Mouse (Mus musculus): ENCODE measurements around the gene Scgb1a1.
"Not testable (repeated sequence)": the region's sequence is repeated elsewhere in the genome, so short reads cannot be mapped to it uniquely, and the experiment has no call there.

Gene Scgb1a1

DNA sequence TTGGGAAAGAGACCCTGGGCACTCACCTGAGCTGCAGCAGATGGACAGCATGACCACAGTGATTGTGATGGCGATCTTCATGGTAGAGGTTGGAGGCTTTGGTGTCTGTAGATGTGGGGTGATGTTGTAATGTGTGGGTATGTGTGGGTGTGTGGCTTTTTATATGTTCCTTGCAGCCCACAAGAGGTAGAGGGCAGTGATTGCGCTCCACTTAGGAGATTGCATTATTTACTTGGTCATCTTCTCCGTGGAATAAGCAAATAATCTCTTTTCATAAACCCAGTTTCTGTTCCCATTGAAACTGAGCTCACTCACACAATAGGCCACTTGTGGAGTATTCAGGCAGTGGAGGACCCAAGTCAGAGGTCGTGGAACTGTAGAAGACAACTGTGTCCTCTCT, at the start of gene Scgb1a1:
Gene Scgb1a1, minus strand, starts transcription at position 138 of the 400 bp plus-strand sequence.
- no peak for DNase-seq (ENCODE audit: low spot score in 2 of 2)

DNA sequence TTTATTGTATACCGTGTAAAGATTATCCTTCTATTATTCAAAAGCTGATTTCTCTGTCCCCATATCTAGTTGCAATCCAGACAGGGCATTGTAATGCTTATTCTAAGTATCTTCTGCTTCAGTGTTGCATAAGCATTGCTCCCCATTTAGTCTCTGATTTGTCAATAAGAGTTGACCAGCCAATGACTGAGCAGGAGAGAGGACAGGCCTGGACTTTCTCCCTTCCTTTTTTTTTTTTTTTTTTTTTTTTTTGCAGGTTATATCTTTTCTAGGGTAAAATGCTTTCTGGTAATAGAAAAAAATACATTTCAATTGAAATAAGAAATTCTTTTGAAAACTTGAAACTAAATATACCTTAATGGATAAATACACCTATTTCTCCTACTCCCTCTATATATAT, 49.4 kb upstream of the Scgb1a1 start:
- DNase-seq (ENCODE audit: low spot score in 2 of 2), result no peak

DNA sequence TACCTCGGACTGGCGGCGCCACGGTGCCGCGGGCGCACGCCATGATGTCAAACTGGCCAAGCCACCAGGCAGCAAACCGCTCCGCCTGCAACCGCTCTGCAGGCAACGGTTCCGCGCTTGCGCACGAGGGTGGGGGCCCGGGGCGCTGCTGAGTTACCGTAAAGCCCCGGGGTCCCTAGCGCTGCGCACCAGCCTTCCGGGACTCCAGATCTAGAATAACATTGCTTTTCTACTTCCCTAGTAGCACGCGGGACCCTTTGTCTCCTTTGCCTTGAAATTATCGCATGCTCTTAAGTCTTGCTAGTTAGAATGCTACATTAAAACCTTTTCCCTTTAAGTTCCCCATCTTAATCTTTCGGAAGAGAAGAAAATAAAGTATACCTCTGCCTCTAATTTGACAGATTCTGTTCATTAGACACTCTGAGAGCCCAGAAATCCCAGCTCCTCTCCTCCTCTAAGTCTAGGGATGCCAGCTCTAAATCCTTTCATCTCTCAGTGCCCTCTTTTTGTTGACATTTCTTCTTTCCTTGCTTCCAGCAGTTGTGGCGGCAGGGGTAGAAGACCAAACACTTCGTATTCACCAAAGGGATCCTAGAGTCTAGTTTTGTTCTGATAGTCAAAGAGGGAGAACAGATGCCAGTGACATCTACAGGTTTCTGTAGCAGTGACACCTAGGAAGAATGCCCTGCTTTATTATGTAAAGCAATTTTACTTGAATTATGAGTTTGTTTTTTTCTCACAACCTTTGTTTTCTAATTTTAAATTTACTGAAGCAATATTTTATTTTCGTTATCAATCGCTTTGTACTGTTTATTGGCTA, 48.0 kb upstream of the Scgb1a1 start, which contains the start of gene Asrgl1:
Gene Asrgl1, minus strand, starts transcription at position 125 of the 820 bp plus-strand sequence.
- DNase-seq (ENCODE audit: low spot score in 2 of 2), result peak; percentile 64 to 87

DNA sequence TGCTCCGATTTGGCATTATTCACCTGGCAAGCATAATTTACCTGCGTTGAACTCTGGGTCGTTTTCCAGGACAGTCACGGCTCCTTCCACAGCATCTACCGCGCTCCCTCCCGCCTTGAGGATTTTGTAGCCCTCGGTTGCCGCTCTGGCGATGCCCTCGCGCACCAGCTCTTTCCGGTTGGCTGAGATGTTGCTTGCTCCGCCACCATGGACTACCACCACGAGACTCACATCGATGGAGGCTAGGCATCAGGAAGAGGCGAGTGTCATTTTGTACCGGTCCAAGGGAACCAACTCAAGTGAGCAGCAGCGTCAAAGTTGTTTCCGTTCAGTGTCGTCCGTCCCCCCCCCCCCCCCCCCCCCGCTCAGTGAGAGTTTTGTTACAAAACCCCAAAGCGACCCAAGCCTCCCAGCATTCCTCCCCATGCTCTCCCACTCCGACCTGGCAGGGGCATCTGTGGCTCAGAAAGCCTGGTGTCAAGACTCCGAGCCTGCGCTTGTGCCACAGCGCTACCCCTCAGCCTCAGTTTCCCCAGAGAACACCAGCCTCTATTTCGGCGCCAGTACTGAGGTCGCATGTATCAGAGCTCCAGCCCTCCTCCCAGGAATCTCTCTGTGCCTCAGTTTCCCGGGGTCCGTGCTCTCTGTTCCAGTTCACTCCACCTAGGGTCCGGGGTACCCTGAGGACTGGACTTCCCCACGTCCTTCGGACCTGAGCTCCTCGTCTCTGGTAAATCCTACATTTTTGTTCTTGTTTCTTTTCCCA, 47.2 kb upstream of the Scgb1a1 start:
- DNase-seq (ENCODE audit: low spot score in 2 of 2), result no peak

DNA sequence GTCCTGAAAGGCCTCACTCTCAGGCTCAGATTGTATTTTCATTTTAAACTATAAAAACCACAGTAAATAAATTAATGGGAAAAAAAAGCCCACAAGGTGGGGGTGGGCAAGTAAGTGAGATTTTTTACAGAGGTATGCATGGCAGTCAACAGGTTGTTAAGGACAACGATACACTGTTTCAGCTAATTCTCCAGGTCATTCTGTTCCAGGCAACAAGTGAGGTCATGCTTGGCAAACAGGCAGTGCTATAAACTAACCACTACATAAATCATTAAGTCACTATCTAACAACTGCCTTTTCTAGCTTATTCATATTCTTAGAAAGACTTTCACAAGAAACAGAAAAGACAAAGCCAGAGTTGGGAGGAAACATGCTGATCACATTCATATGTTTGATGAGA, 42.2 kb upstream of the Scgb1a1 start:
- no peak for DNase-seq (ENCODE audit: low spot score in 2 of 2)

DNA sequence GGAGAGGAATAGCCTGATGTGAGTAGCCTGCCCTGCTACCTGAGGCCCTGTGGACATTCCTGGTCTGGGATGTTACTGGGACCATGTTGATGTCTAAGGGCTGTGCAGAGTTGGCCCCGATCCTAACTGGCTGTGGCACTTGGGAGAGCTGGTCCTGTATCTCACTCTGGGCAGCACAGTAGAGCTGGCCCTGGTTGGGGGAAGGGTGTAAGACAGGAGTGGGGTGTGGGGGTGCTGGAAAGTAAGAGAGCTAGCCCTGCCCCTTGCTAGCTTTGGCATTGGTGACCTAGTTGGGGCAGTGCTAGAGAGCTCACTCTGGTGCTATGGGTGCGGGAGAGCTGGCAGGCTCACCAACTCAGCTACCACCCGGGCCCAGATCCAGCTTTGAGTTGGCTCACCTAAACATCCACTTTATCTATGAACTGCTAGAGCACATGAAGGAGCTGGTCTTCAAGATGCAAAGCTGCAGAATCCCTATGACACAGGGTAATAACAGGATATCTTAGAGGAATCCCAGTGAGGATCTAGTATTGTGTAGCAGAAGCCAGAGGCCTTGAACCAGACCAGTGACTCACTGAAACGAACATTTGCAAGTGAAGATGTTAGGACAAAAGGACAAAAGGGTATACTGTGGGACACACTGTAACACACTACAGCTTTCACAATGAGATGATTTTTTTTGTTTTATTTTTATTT, 40.9 kb upstream of the Scgb1a1 start:
- no peak for DNase-seq (ENCODE audit: low spot score in 2 of 2)

DNA sequence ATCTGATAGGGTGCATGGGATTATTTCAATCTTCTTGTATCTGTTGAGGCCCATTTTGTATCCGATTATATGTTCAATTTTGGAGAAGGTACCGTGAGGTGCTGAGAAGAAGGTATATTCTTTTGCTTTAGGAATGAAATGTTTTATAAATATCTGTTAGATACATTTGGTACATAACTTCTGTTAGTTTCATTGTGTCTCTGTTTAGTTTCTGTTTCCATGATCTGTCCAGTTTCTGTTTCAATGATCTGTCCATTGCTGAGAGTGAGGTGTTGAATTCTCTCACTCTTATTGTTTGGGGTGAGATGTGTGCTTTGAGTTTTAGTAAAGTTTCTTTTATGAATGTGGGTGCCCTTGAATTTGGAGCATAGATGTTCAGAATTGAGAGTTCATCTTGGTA, 36.2 kb upstream of the Scgb1a1 start:
- DNase-seq (ENCODE audit: low spot score in 2 of 2), result not testable (repeated sequence)

DNA sequence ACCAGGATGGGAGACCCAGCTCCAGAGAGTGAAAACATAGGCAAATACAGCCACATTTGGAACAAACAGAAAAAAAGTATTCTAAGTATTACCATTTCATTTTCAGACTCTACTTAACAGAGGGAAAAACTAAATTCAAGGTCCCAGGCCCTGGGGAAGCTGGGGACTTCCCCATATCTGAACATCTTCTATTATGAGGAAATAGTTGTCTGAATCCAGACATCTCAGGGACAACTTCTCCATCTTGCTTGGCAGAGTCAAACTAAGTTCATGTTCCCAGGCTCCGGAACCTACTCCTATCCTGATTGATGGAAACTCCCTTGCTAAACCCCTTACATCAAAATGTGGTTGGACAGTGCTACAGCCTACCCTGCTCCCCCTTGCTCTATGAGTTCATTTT, 34.6 kb upstream of the Scgb1a1 start:
- no peak for DNase-seq (ENCODE audit: low spot score in 2 of 2)

DNA sequence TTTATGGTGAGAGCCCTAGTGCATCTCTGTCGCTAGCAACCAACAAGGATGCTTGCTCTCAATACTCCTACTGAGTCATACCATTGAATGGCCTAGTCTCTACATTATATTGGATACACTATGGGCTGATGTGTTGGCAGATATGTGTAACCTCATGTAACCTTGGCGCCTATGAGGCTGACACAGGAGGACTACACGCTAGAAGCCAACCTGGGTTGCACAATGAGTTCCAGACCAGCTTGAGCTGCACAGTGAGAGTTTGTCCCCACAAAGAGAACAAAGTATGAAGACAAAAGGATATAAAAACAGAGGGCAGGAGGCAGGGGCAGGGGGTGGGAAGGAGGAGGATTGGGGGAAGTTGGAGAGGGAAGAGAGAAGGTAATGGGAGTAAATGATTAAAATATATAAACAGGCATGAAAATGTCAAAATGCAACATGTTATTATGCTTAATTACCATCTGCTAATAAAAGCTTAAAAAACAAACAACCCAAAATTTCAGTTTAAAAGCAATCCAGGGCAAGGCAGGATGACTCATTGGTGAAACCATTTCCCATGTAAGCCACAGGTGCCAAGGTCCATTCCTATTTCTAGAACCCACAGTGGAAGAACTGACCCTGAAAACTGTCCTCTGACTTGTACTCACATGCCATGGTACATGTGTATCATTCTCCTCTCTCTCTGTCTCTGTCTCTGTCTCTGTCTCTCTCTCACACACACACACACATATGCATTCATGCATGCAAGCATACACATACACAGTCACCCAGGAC, 32.1 kb upstream of the Scgb1a1 start:
- no peak for DNase-seq (ENCODE audit: low spot score in 2 of 2)

DNA sequence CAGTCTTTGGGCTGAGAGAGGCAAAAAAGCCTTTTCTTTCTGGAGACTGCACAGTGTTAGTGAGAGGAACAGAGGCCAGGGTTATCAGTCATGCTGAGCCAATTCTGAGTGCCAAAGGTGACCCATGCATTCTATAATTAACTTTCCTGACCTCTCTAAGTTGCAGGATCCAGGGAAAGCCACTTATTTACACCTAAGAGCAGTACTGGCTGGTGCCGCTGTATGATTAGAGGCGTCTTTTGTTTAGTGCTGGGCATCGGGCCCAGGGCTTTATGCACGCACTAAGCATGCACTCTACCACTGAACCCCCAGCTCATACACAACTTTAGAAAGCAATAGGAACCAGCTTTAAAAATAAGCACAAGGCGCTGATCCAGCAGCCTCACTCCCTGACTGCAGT, 29.5 kb upstream of the Scgb1a1 start:
- DNase-seq (ENCODE audit: low spot score in 2 of 2), result no peak

DNA sequence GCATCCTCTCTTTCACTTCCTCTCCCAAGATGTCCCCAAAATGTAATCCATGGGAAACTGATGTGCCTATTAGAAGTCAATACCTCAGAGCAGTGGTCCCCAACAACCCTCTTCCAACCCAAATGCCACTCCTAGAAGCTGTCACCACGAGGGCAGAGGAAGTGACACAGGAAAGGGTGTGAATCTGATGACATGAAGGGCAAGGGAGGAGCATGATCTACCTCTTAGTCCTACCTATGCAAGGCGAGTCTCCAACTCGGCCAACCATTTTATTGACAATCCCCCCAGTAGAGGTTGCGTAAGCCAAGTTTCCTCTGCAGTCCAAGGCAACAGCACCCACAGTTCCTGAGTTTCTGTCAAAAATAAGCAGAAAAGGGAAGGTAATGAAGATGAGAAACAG, 28.5 kb upstream of the Scgb1a1 start:
- DNase-seq (ENCODE audit: low spot score in 2 of 2), result no peak

DNA sequence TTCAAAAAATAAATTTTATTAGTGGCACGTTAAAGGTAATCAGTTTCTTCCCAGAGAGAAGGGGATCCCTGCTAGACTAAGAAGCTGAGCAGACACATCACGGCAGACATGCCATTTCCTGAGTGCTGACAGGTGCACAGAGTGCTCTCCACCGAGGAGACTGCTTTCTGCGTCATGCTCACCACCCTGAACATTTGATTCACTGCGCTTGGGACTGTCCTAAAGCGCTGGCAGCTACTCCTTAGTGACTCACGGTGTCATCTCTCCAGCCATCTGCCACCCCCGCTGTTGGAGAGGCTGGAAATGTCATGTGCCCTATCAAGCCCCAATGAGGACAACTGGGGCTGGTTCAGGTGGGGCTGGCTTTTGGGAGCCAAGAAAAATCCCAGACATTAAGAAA, 24.3 kb upstream of the Scgb1a1 start:
- DNase-seq (ENCODE audit: low spot score in 2 of 2), result no peak

DNA sequence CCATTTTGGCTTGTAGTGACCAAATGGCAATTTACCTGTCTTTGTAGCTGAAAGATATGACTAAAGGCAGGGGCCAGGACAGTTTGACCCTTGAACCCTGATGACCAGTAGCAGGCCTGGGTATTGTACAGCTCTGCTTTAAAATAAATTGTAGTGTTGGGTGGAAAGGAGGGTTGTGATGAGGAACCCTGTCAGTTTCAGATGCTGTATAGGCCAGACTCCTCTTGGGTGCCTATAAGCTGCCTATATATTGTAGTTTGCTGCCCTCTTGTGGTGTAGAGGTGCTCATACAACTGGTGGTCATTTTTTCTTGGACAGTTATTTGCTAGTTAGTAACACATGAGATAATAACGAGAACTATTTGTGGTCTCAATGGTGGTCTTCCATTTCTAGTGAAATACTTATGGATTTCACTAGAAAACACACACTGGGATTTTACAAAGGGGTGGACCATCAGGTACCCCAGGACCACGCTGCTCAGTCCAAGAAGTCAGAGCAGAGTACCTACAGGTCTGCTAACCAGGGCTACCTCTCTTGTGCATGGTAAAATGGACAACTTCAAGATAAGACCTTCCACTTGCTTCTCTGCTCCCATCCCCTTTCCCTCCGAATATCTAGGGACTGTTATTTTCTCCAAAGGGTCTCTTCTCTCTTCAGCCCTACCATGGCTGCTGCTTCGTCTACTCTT, 22.6 kb upstream of the Scgb1a1 start:
- DNase-seq (ENCODE audit: low spot score in 2 of 2), result peak in 1 of 2 experiments; percentile 62

DNA sequence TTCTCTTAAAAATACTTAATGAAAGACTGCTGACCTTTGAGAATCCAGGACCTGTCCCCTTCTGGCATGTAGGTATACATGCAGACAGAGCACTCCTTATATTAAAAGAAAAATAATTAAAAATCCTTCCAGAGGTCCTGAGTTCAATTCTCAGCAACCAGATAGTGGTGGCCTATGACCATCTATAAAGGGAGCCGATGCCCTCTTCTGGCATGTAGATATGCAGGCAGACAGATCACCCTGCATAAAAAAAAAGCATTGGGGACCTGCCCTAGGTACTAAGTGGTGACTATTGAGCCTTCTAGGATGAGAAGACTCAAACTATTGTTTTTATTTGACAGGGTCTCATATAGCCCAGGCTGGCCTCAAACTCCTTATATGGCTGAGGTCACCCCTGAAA, 20.8 kb upstream of the Scgb1a1 start:
- no peak for DNase-seq (ENCODE audit: low spot score in 2 of 2)

DNA sequence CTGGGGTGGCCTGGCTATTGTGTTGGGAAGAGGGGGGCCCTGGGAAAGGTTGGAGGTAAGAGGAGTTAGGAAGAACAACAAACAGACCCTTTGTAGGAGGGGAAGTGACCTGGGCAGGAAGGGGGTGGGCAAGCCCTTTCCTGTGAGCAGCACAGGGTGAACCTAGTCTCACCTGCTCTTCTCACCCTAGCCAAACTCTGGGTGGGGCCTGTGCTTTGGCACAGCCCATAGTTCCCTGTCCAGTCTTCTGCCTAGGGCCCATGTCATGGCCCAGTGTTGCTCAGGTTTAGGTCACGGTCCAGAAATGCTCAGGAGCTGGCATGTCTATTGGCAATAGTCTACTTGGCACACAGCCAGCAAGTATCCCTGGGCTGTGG, 19.6 kb upstream of the Scgb1a1 start:
- no peak for DNase-seq (ENCODE audit: low spot score in 2 of 2)

DNA sequence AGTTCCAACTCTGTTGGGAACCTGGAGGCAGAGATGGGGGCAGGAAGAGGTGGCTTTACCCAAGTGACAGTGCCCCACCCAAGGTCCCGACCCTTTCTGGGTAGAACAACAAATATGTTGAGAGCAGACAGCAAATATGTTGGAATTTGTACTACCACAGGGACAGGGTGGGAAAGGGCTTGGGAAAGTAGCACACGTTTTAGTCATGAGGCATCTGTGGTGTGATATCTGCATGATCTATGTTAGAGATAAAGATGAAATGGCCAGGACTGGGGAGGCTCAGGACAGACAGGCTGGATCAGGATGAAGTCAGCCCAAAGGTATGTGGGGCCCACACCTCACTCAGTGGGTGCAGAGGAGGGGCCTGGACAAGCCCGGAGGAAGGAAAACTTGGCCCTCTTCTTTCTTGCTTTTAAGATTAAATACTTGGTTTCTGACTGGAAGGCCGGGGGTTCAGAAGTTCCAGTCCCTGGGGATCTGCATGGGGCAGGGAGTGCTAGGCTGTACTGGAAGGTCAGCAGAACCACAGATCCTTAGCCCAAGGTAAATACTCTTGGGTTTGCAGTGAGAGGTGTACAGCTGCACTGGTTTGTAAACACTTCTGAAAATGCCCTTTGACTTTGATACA, 19.1 kb upstream of the Scgb1a1 start:
- no peak for DNase-seq (ENCODE audit: low spot score in 2 of 2)

DNA sequence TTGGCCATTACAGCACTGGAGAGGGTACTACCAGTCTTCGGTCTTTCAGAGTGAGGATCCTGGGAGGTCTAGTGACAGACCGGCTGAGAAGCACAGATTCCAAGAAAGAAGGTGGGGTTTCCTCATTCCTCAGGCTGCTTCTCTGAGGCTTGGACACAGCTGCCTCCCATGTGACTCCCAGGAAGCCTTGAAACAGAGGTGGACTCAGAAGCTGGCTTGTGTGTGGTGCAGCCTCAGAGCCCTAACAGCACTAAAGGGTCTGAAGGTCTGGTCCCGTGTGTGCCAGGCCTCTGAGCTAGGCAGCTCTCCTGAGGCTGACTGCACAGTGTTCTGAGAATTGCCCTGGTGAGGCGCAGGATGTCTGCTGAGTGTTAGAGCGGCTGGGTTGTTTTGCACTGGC, 18.3 kb upstream of the Scgb1a1 start:
- no peak for DNase-seq (ENCODE audit: low spot score in 2 of 2)

DNA sequence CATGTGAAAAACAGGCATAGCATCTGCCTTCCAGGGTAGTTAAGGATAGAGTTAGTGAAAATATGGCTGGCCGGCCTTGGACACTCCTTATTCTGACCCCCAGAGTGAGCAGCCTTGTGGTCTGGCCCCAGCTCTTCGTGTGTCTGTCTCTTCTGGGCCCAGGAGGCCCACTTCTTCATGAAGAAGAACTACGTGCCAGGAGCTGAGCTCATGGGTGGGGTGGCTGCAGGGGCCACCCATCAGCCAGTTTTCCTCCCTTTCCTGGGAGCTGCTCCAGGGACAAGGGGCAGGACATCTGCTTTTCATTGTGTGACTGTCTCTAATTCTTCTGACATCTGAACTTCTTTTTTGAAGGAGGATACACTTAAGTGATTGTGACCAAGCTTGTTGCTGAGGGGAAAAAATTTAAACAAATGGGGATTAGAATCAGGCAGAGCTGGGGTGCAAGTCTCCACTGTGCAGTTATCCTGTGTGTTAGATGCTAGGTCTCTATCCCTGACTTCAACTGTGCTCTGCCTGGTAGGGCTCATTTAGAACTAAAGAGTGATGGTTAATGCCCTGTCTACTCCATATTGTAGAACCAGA, 17.4 kb upstream of the Scgb1a1 start:
- no peak for DNase-seq (ENCODE audit: low spot score in 2 of 2)

DNA sequence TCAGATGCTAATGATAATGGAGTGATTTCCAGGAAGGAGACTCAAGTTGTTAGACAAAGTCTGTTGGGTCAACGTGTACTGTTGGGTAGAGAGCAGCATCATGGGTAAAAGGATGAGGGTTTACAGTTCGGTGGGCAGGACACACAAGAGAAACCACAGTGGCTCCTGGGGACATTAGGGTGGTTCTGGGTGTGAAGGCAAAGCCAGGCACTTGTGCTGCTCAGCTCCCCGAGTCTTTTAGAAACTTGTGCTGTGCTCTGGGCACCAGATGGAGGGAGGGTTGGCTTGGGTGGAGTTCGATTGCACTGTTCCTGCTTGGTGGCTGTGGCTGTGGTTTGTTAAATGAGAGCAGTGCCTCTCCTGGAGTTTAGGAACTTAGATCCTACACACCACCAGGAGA, 16.2 kb upstream of the Scgb1a1 start:
- no peak for DNase-seq (ENCODE audit: low spot score in 2 of 2)

DNA sequence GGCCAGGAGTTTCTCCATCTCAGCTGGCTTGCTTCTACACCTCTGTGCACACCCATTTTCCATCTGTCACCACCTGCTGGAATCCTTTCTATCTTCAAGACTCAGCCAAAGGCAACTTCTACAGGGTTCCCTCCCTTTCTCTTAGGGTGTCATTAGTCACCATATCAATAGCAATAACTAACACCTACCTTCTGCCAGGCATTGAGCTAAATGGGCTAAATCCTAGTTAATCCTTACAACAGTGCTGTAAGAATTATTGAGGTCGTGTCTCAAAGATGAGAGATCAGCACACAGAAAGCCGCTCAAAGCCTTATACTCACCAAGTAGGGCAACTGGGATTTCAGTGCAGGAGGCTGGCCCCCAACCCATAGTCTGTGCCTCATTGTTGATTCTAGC, 13.3 kb upstream of the Scgb1a1 start:
- DNase-seq (ENCODE audit: low spot score in 2 of 2), result no peak

Measured in left cerebral cortex, adult 9 months (tissue).